Mouse (Mus musculus) ES-Bruce4 (cell line): ENCODE results near the gene Rai1. TPM values are rescaled to one million over a fixed set of nuclear protein-coding genes. Genes with fewer than 3 reads are reported as not detected.

ENCODE experiments used
- H3K27ac ChIP-seq: 2 replicates; pipeline ENCODE4 v1.5.1; 2012; ENCODE audit warnings: low read length, inconsistent platforms; ENCODE audit not compliant: insufficient read depth
- H3K27me3 ChIP-seq: 2 replicates; pipeline ENCODE4 v1.6.1; 2012; ENCODE audit warnings: mild to moderate bottlenecking, low read length, inconsistent platforms; ENCODE audit not compliant: control insufficient read depth, poor library complexity, insufficient read depth, severe bottlenecking
- H3K36me3 ChIP-seq: 2 replicates; pipeline ENCODE4 v1.6.1; 2012; ENCODE audit warnings: inconsistent platforms, mild to moderate bottlenecking, low read length, moderate library complexity; ENCODE audit not compliant: control insufficient read depth, poor library complexity, insufficient read depth, severe bottlenecking
- H3K4me1 ChIP-seq: one replicate; pipeline ENCODE4 v1.8.1; 2011; ENCODE audit warnings: low read length; ENCODE audit not compliant: control insufficient read depth, insufficient read depth
- H3K4me3 ChIP-seq: 2 replicates; pipeline ENCODE4 v1.5.1; 2011; ENCODE audit warnings: low read depth, mild to moderate bottlenecking, low read length
- H3K9ac ChIP-seq: 2 replicates; pipeline ENCODE4 v1.6.1; 2012; ENCODE audit warnings: low read depth, mild to moderate bottlenecking, inconsistent platforms; ENCODE audit not compliant: poor library complexity, severe bottlenecking
- H3K9me3 ChIP-seq: replicated peaks from 2 replicates; pipeline ENCODE4 v1.6.1; 2012; ENCODE audit warnings: mild to moderate bottlenecking, low read length, inconsistent platforms; ENCODE audit not compliant: control insufficient read depth, poor library complexity, insufficient read depth, severe bottlenecking
- CTCF ChIP-seq: IDR thresholded peaks from one replicate; pipeline ENCODE4 v1.8.1; 2011; ENCODE audit warnings: low read depth, low read length
- EP300 ChIP-seq: IDR thresholded peaks from 2 replicates; pipeline ENCODE4 v1.6.1; 2011; ENCODE audit warnings: low read depth, low read length; ENCODE audit not compliant: insufficient read depth
- POLR2A ChIP-seq: IDR thresholded peaks from one replicate; pipeline ENCODE4 v1.8.1; 2011; ENCODE audit warnings: low read length; ENCODE audit not compliant: insufficient read depth
- polyA plus RNA-seq: library from polyadenylated mRNA; stranded (reverse); fragments of >200 nt; gene quantifications from 2 replicates; pipeline ENCODE4 v1.2.4, GENCODE M21; 2011; ENCODE audit warnings: low read depth; ENCODE audit not compliant: missing spikeins, insufficient read depth, insufficient read length

Gene Rai1
- polyA plus RNA-seq, 1 experiment = 21.9 TPM

DNA sequence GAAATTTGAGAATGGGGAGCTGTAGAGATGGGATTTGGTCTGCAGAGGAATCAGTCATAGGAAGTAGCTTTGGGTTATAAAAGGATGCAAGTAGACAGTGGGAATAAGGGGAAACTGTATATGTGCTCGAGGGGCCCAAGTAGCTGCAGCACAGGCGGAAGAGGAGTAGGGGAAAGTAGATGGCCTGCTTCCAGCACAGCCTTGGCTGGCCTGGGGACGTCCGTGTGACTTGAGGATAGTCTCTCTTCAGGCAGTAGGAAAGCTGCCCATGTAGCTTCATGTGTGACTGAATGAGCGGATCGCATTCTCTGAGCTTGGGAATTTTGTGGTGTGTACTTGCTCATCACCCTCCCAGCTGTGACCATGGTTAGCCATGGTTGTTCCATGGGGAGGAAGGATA lies 59.6 kb downstream of the Rai1 start:
- Histone ChIP-seq H3K36me3 (no peaks in the 10 kb centered on the region), H3K4me1 (peaks cover 21% of the 10 kb centered on the region)

GRCm38 (mm10) chr11:60165076-60165475 lies 60.3 kb downstream of the Rai1 start:
- TF ChIP-seq POLR2A = no peak
- no peak for TF ChIP-seq EP300
- TF ChIP-seq CTCF = no peak
- Histone ChIP-seq H3K4me3 (no peak overlapping the region), H3K36me3 (no peaks in the 10 kb centered on the region), H3K9ac (no peak overlapping the region), H3K27me3 (no peaks in the 10 kb centered on the region), H3K27ac (no peak overlapping the region), H3K4me1 (peaks cover 21% of the 10 kb centered on the region), H3K9me3 (no peaks in the 10 kb centered on the region)

More for the DNA sequence above, 59.6 kb downstream of the Rai1 start:
- no peak overlapping the region for H3K9ac ChIP-seq
- TF ChIP-seq POLR2A = no peak
- TF ChIP-seq EP300 = no peak
- TF ChIP-seq CTCF = no peak
- H3K9me3 ChIP-seq = no peaks in the 10 kb centered on the region
- H3K4me3 ChIP-seq = no peak overlapping the region
- no peak overlapping the region for H3K27ac ChIP-seq
- H3K27me3 ChIP-seq = no peaks in the 10 kb centered on the region

DNA sequence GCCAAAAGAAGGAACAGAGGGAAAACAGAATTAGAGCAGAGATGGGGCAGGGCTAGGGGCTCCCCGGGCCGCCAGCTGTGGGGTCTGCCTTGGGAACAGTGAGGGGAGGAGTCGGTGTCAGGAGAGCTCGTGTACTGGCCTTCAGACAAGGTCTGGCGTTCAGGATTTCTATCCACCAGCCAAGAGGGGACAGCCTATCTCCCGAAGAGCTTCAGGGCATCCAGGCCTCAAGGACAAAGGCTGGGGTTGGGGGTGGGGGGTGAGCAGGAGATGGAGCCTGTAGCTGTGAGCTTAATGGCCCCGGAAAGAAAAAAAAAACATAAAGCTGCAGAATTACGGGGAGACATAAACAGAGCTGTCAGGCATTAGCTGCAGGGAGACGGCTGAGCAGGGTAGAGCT lies 64.0 kb downstream of the Rai1 start:
- Histone ChIP-seq H3K4me3 (no peak overlapping the region), H3K36me3 (no peaks in the 10 kb centered on the region), H3K9ac (no peak overlapping the region), H3K27ac (no peak overlapping the region), H3K4me1 (peaks cover 12% of the 10 kb centered on the region), H3K27me3 (no peaks in the 10 kb centered on the region), H3K9me3 (no peaks in the 10 kb centered on the region)
- TF ChIP-seq CTCF = no peak
- TF ChIP-seq POLR2A = no peak
- no peak for TF ChIP-seq EP300

GRCm38 (mm10) chr11:60172074-60172473 lies 67.3 kb downstream of the Rai1 start:
- Histone ChIP-seq H3K9me3 (no peaks in the 10 kb centered on the region), H3K4me1 (peaks cover 12% of the 10 kb centered on the region), H3K27ac (no peak overlapping the region), H3K27me3 (no peaks in the 10 kb centered on the region), H3K9ac (no peak overlapping the region), H3K4me3 (no peak overlapping the region), H3K36me3 (no peaks in the 10 kb centered on the region)
- TF ChIP-seq CTCF = no peak
- TF ChIP-seq EP300 = no peak
- no peak for TF ChIP-seq POLR2A

DNA sequence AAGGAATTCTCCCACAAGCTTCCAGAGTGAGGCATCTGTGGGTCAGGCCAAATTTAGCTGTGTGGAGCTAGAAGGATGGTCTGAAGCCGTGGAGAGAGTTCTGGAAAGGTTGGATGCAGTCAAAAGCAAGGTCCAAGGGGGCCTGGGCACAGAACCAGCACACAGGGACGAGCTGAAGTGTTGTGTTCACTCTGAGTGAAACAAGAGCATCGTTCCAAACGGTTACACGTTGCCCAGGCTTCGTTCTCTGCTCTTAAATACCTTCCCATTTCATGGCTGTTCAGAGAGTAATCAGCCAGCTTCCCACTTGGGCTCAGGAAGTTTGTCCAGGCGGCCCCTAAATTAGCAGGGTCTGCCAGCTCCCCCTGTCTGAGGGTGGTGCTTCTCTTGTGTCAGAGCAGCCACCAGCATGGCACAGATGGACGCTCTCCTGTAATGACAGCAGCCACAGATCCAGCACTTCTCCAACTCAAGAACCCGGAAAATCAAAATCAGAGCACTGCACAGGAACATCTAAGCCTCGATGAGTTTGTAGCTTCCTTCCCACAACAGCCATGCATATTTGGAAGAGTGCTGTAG lies 68.9 kb downstream of the Rai1 start:
- H3K4me1 ChIP-seq = peaks cover 15% of the 10 kb centered on the region

DNA sequence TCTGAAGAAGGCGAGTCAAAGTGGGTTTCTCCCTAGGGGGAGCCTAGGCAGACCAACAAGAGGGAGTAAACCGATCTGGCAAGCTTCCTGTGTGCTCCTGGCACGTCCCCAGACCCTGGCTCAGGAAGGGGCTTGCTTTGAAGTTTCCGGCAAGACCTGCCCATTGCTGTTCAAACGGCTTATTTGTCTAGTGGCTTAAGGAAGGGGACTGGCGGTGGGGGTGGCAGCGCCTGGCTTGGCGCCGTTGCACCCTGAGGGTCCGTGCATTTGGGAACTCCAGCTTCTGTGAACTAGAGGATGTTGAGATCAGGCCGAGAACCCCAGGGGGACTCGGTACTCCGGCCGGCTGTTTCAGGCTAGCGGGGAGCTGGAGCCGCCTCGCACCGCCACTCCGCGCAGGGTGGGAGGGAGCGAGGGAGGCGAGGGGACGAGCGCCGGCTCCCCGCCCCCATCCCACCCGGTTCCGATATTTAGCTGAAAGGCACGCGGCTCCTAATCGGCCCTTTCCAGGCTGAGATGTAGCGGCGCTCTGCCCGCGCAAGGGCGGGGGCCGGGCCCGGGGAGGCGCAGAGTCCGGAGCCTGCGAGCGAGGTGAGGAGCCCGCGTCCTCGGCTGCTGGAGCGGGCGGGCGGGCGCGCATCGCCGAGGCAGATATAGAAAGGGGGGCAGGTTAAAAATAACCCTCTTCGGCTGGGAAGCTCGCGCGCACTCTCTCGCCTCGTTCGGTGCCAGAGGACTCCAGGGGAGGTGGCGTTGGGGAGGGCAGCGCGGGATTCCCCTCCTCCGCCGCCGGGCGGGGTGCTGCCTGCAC lies 70.8 kb downstream of the Rai1 start:
- Histone ChIP-seq H3K9ac (peak overlapping the region; percentile 97), H3K9me3 (no peaks in the 10 kb centered on the region), H3K27ac (peak overlapping the region; percentile 84), H3K4me3 (peak overlapping the region; percentile 82), H3K4me1 (peaks cover 12% of the 10 kb centered on the region), H3K27me3 (no peaks in the 10 kb centered on the region), H3K36me3 (no peaks in the 10 kb centered on the region)
- peak; percentile 50; the same call in 1 of the 2 replicates for TF ChIP-seq EP300
- TF ChIP-seq POLR2A = no peak
- TF ChIP-seq CTCF = no peak

More for the DNA sequence above, 68.9 kb downstream of the Rai1 start:
- Histone ChIP-seq H3K27me3 (no peaks in the 10 kb centered on the region), H3K4me3 (no peak overlapping the region), H3K9me3 (no peaks in the 10 kb centered on the region), H3K36me3 (no peaks in the 10 kb centered on the region), H3K9ac (no peak overlapping the region), H3K27ac (no peak overlapping the region)
- TF ChIP-seq EP300 (no peak), CTCF (no peak), POLR2A (no peak)
